Mouse (Mus musculus) intestine, postnatal 0 days (tissue): ENCODE measurements around the gene Gm43951. TPM values are rescaled to one million over a fixed set of nuclear protein-coding genes. Genes with fewer than 3 reads are reported as not detected.

ENCODE experiments used
- ATAC-seq: fragments of 200-750 bp; cut with Nextera tagmentation; 2 replicates; pipeline ENCODE4 v1.8.0; 2017; ENCODE audit warnings: mild to moderate bottlenecking, moderate TSS enrichment, moderate library complexity
- H3K27ac ChIP-seq: fragments of 300-500 bp; sonication (generic); 2 replicates; pipeline ENCODE4 v1.5.1; 2014; ENCODE audit warnings: mild to moderate bottlenecking, low read depth, low read length, moderate library complexity
- H3K27me3 ChIP-seq: fragments of 300-500 bp; sonication (generic); replicated peaks from 2 replicates; pipeline ENCODE4 v1.6.1; 2014; ENCODE audit warnings: low read length, mixed read lengths; ENCODE audit not compliant: control insufficient read depth, insufficient read depth
- H3K36me3 ChIP-seq: fragments of 300-500 bp; sonication (generic); 2 replicates; pipeline ENCODE4 v1.6.1; 2014; ENCODE audit warnings: mild to moderate bottlenecking, moderate library complexity; ENCODE audit not compliant: control insufficient read depth, insufficient read depth
- H3K4me1 ChIP-seq: fragments of 300-500 bp; sonication (generic); replicated peaks from 2 replicates; pipeline ENCODE4 v1.6.1; 2014; ENCODE audit warnings: antibody characterized with exemption, low read length, mixed read lengths; ENCODE audit not compliant: control insufficient read depth, insufficient read depth
- H3K4me2 ChIP-seq: fragments of 300-500 bp; sonication (generic); replicated peaks from 2 replicates; pipeline ENCODE4 v1.6.1; 2014; ENCODE audit warnings: low read depth, mild to moderate bottlenecking, moderate library complexity
- H3K4me3 ChIP-seq: fragments of 300-500 bp; sonication (generic); 2 replicates; pipeline ENCODE4 v1.5.1; 2014; ENCODE audit warnings: low read depth, low read length
- H3K9ac ChIP-seq: fragments of 300-500 bp; sonication (generic); 2 replicates; pipeline ENCODE4 v1.6.1; 2014; ENCODE audit warnings: mild to moderate bottlenecking, low read depth, low read length
- H3K9me3 ChIP-seq: fragments of 300-500 bp; sonication (generic); 2 replicates; pipeline ENCODE4 v1.6.1; 2016; ENCODE audit warnings: mixed run types; ENCODE audit not compliant: control insufficient read depth
- CTCF ChIP-seq: sonication (generic); IDR thresholded peaks from 2 replicates; pipeline ENCODE4 v1.5.1; 2016; ENCODE audit warnings: low read depth, mild to moderate bottlenecking, control low read depth, antibody characterized with exemption, moderate library complexity
- WGBS: fragments of 180-500 bp; shearing (Covaris S2); extraction: QIAGEN DNeasy Blood & Tissue Kit; methylation state at CpG from one replicate; pipeline ENCODE4 v1.1.7; 2014; 5-methylcytosine and 5-hydroxymethylcytosine counted together
- polyA plus RNA-seq: library from polyadenylated mRNA; unstranded; fragments of >200 nt; fragmentation: Nextera tagmentation; extraction: Ambion mirVana; gene quantifications from 2 replicates; pipeline ENCODE4 v1.2.1, GENCODE M21; 2015

The Gm43951 gene
- polyA plus RNA-seq, 1 experiment from 2014 or later = not detected

- WGBS = 78% methylated on average over 4 of the region's 4 CpGs
- H3K36me3 ChIP-seq = no peaks in the 10 kb centered on the region
- no peak overlapping the region for H3K27ac ChIP-seq
- no peak for TF ChIP-seq CTCF
- H3K4me1 ChIP-seq = no peaks in the 10 kb centered on the region
- no peak overlapping the region for H3K4me3 ChIP-seq
- H3K27me3 ChIP-seq = no peaks in the 10 kb centered on the region
- H3K4me2 ChIP-seq = no peak overlapping the region
- H3K9ac ChIP-seq = no peak overlapping the region
- H3K9me3 ChIP-seq = no peaks in the 10 kb centered on the region
- no peak for ATAC-seq
These were observed 16.8 kb upstream of the Gm43951 start for GRCm38 (mm10) chr11:72223414-72223813.

DNA sequence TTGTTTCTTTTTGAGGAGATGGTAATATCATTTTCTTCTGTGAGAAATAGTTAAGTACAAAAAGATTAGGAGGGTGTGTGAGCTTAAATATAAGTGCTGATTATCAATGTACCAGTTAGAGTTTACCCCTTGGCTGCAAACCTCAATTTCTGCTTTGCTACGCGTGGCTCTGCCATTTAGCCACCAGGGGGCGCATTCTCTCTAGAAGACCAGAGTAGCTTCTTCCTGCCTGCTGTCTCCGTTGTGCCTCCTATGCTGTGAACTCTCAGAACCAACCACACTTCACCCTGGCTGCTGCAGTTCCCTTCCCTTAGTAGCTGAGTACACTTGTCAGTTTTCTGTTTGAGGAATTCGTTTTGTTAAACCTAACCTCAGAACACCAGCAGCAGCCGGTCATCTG lies 14.6 kb upstream of the Gm43951 start:
- peak; percentile 91 for TF ChIP-seq CTCF
- Histone ChIP-seq H3K4me1 (no peaks in the 10 kb centered on the region), H3K27me3 (no peaks in the 10 kb centered on the region), H3K9me3 (no peaks in the 10 kb centered on the region), H3K9ac (no peak overlapping the region), H3K4me3 (no peak overlapping the region), H3K4me2 (no peak overlapping the region), H3K36me3 (no peaks in the 10 kb centered on the region), H3K27ac (no peak overlapping the region)
- WGBS = 17% methylated on average over 6 of the region's 6 CpGs
- no peak for ATAC-seq

DNA sequence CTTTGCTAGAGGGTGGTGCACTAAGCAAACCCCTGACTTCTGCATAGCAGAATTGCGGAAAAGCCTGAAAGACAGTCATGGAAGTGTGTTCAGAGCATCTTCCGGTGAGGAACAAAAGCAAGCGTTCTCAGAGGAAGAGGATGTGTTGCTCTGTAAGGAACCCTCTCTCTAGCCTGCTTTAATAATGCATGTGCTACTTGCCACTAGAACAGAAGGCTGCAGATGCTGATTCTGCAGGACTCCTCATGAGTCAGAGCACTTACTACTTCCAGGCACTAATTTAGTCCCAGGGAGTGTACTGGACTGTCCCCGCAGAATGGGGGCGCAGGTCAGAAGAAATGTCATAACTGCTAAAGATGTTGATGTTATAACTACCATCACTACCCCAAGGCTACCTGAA lies 10.5 kb upstream of the Gm43951 start:
- H3K9me3 ChIP-seq = no peaks in the 10 kb centered on the region
- no peak overlapping the region for H3K4me2 ChIP-seq
- H3K9ac ChIP-seq = no peak overlapping the region
- H3K4me3 ChIP-seq = no peak overlapping the region
- no peak for ATAC-seq
- no peaks in the 10 kb centered on the region for H3K36me3 ChIP-seq
- 79% methylated on average over 5 of the region's 5 CpGs for WGBS
- TF ChIP-seq CTCF = no peak
- H3K27me3 ChIP-seq = no peaks in the 10 kb centered on the region
- H3K4me1 ChIP-seq = 0 out of 2 replicates have a peak, but pooled peaks cover 2% of the 10 kb centered on the region
- no peak overlapping the region for H3K27ac ChIP-seq

- Histone ChIP-seq H3K4me2 (peak within 1 kb of the TSS; percentile 82), H3K9ac (peak within 1 kb of the TSS; percentile 71), H3K4me3 (peak within 1 kb of the TSS; percentile 65), H3K27me3 (no peaks in the 10 kb centered on the region), H3K27ac (peak within 1 kb of the TSS; percentile 74), H3K9me3 (no peaks in the 10 kb centered on the region), H3K4me1 (0 out of 2 replicates have a peak, but pooled peaks cover 2% of the 10 kb centered on the region), H3K36me3 (peaks cover 15% of the 10 kb centered on the region)
- ATAC-seq = peak; percentile 81
- WGBS = under 1% methylated on average over 29 of the region's 29 CpGs
- no peak for TF ChIP-seq CTCF
These were observed 8.8 kb upstream of the Gm43951 start, which contains the start of gene Med31 for GRCm38 (mm10) chr11:72215410-72215797. Gene Med31 (minus strand): TSS chr11:72215592.

DNA sequence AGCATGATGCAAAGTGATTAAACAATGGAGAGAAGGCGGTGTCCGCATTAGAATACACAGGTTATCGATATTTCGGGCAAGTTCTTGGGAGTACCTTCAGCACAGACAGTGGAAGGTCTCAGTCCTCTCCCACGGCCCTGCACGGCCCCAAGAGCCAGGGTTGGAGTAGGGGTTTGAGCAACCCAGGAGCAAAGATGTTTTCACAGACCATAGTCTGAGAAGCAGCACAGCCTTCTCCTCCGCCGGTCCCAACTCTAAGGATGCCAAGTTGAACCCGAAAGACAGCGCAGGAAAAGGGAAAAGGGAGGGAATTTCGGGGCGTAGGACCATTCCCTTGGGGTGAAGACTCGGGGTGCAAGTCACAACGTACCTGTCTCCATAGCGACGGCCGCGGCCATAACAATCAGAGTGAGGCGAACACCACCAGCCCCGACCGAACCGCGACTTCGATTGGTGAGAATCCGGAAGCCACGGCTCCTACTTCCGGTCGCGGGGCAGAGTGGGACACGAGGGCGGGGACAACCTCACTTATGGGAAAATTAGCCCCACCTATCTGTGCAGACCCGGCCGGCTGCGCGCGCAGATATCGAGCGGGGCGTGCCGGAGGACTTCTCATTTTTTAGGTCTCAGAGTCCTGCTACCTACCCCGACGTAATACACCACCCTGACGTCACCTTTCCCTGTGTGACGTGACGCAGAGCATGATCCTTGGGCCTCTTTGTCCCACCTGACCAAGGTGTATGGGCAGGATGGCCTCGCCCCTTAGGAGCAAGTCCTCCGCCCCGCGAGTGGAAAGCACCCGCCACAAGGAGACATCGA lies 8.2 kb upstream of the Gm43951 start:
- under 1% methylated on average over 51 of the region's 51 CpGs for WGBS
- H3K9me3 ChIP-seq = no peaks in the 10 kb centered on the region
- H3K4me1 ChIP-seq = 0 out of 2 replicates have a peak, but pooled peaks cover 2% of the 10 kb centered on the region
- peak overlapping the region; percentile 65 for H3K4me3 ChIP-seq
- peak; percentile 94 for ATAC-seq
- no peaks in the 10 kb centered on the region for H3K27me3 ChIP-seq
- H3K4me2 ChIP-seq = peak overlapping the region; percentile 82
- peak; percentile 23; the same call in 1 of the 2 replicates for TF ChIP-seq CTCF
- peaks cover 21% of the 10 kb centered on the region for H3K36me3 ChIP-seq
- H3K9ac ChIP-seq = peak overlapping the region; percentile 71
- peak overlapping the region; percentile 74 for H3K27ac ChIP-seq

DNA sequence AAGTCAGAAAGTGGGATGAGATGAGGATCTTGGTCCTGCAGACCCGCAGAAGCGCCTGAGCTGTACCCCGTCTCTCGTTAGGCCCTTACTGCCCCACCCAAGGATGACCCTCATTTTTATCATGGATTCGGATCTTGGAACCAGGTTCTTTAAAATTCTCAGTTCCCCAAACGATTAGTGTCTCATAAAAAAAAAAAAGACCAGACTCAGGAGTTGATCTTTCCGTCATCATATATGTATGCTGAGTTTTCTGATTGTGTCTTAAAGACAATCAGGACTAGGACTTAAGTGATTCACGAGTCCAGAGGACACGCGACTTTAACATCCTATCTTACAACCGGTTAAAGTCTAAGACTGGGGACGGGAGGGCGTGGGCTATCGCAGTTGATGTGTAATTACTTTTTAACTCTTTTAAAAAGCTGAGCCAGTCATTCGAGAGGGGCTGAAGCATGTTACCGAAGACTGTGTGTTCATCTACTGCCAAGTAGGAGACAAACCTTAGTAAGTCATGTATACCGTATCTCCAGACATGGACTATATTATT lies 1.3 kb upstream of the Gm43951 start:
- WGBS = 4% methylated on average over 17 of the region's 17 CpGs
- Histone ChIP-seq H3K27me3 (no peaks in the 10 kb centered on the region), H3K9me3 (no peaks in the 10 kb centered on the region), H3K9ac (peak overlapping the region; percentile 67), H3K4me2 (peak overlapping the region; percentile 89), H3K4me3 (peak overlapping the region; percentile 89), H3K36me3 (peaks cover 24% of the 10 kb centered on the region), H3K27ac (peak overlapping the region; percentile 91), H3K4me1 (0 out of 2 replicates have a peak, but pooled peaks cover 5% of the 10 kb centered on the region)
- no peak for TF ChIP-seq CTCF
- peak; percentile 63 for ATAC-seq
